Mouse (Mus musculus) megakaryocyte, embryonic 14.5 days (primary cell): ENCODE measurements at regions not wholly inside any gene's neighbourhood (a gene's known extent, or its start where the extent isn't known, plus 50 kb on each side); places are given as distances from the start of the nearest gene placed in this dataset.

ENCODE experiments used
- FLI1 ChIP-seq: IDR thresholded peaks from 2 replicates; pipeline ENCODE4 v1.6.1; 2012; ENCODE audit warnings: low read length, inconsistent platforms, mixed read lengths
- GATA1 ChIP-seq: IDR thresholded peaks from 3 replicates; pipeline ENCODE4 v1.6.1; 2012; ENCODE audit warnings: mixed read lengths, low read length, inconsistent platforms, borderline replicate concordance

- TF ChIP-seq GATA1 (no peak), FLI1 (no peak)
These were observed 119.2 kb downstream of the Ets2 start for GRCm38 (mm10) chr16:95821080-95821479.
